Mouse (Mus musculus): ENCODE measurements around the gene Plin5.

GRCm38 (mm10) chr17:56148280-56148679 lies 30.9 kb upstream of the Plin5 start:
- TF ChIP-seq CTCF (IDR thresholded peaks at IDR 0.05; ENCODE audit: low read depth) (no peak), EP300 (IDR thresholded peaks at IDR 0.05; ENCODE audit: low read depth) (no peak)

Data from liver, postnatal 0 days (tissue).